Mouse (Mus musculus) layer of hippocampus, postnatal 10 days (tissue): ENCODE data around the gene Hoxd8. TPM values are rescaled to one million over a fixed set of nuclear protein-coding genes. Genes with fewer than 3 reads are reported as not detected.

ENCODE experiments used
- DNase-seq, 2 experiments: peaks; one replicate each; pipeline ENCODE4 v3.0.0; 2021; ENCODE audit warnings: low spot score in 2 of 2
- total RNA-seq, 2 experiments: library from RNA; stranded (reverse); gene quantifications; 2 replicates each; pipeline ENCODE4 v1.2.3; 2021

Gene Hoxd8
- total RNA-seq, 2 experiments from 2014 or later, result 0.23 TPM; not detected in 1

GRCm38 (mm10) chr2:74713239-74714150, 9.1 kb downstream of the Hoxd8 start:
- no peak for DNase-seq

DNA sequence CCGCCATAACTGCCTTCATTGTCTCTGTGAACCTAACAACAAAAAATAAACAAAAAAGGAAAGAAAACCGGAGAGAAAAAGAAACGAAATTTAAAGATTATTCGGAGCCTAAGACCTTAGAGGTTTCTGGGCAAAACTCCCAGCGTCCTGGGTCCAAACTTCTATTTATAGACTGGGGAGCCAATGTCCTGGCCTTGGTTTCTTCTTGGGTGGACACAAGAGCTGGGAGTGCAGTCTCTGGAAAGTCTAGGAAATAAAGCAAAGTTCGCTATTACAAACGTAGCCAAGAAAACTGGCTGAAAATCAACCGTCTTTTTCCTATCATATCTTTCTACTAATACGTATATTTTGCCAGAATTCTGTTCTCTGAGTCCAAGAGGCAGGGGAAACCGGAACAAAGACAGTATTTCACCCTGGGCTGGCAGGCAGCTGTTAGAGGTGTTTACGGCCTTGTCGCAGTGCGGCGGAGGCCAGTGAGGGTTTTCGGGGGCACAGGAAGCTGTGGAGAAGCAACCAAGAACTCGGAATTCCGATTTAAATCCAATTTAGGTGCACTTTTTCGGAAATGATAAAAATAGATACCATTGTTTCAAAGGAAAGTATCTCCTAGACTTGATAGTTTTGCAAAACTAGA, 9.9 kb downstream of the Hoxd8 start:
- no peak for DNase-seq

- no peak for DNase-seq
These were observed 10.5 kb downstream of the Hoxd8 start for GRCm38 (mm10) chr2:74714881-74715280.

DNA sequence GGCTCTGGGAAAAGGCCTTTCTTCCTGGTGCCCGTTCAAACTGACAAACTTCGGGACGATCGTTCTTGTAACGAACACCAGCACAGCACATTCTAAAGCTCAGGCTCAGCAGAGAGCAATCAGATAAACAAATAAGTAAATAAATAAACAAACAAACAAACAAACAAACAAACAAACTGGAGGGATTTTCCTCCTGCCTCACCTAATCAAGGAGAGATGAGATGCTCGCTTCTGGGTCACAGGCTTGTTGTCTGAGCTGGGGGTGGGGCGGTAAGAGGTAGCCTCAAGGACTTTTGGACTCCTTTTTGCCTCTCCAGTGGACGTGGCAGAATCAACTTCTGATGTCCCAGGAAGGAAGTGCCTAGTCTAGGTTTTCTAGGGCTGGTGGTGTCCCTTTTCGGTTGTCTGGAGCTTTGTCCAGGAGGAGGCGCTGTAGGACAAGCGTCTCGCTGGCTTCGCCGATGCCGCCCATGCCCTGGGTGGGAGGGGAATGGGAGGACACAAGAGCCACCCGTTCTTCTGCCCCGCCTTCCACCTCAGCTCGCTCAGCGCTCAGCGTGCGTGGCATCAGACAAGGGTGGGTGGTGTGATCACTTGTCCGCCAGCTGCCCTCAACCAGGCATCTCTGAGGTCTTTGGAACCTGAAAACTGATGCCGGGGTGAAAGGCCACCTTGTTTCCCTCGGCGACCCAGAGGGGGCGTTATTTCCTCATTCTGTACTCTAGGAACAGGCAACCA, 11.3 kb downstream of the Hoxd8 start:
- peak; percentile 87 to 89 for DNase-seq

DNA sequence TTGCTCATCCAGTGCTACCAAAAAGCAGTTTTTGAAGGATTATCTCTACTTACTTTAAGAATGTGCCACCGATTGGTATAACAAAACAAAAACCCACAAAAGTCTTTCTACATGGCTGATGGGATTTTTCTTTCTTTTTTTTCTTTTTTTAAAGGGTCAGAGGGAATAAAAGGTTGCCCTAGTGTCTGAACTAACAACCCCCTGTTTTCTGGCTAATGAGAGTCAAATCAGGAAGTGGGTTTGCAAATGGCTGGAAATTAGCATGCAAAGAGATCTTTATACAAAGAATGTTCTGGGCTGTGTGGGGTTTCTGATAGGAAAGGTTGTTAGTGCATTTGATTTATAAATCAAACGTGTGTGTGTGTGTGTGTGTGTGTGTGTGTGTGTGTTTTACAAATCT, 16.0 kb downstream of the Hoxd8 start:
- DNase-seq, result no peak

DNA sequence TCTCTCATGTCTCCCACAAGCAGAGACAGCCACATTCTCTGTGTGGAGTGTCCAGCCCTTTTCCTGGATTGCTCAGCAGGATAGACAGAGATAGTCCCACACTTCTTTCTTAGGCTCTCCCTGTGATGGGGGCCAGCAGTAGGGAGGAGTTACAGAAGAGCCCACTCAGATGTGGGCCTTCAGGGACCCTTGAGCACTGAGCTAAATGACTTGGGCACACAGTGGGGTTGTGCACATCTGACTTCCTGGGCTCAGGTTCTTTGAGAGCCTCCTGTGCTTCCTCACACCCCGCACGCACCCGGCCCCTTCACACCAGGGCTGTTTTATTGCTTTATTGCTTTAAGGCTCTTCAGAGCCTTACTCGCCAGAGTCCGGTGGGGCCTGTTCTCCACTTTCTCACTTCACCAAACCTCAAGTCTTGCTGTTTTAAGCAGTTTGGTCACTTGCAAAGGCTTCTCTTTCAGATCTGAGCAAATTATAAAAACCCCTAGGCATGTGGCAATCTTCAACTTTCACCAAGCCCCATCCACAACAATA, 16.6 kb downstream of the Hoxd8 start:
- DNase-seq, result no peak

DNA sequence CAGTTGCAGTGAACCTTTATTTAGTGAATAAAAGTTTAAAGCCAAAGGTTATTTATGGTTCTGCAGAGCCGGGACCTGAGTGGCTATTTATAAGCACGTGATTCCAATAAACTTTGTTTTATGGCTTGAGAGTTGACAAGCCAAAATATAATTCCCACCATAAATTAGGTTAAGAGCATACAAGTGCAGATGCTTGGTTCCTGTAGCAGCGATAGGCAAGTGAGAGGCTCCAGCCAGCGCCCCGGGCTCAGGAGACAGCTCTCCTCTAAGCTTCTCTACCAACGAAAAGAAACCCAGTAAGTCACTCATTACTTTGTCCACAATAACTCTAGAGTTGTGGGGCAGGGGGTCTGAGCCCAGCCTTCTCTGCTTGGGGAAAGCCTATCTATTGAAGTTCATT, 17.5 kb downstream of the Hoxd8 start:
- DNase-seq, result no peak

DNA sequence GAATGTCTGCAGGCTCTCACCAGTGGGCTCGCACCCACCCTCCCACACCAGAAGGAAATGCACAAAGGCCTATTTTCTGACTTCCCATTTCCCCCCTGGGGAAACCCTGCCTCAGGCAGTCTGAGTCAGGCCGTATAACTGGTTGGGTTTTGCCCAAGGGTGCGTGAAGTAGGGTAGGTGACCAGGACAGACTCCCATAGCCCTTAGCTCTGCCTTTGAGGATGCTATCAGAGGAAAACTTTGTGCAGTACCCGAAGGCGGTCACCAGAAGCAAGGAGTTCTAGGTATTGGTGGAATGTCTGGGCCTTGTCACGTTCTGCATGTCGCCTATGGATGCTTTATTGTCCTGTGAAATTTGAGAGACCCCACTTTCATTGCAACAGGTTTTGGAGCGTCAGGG, 18.5 kb downstream of the Hoxd8 start:
- no peak for DNase-seq

DNA sequence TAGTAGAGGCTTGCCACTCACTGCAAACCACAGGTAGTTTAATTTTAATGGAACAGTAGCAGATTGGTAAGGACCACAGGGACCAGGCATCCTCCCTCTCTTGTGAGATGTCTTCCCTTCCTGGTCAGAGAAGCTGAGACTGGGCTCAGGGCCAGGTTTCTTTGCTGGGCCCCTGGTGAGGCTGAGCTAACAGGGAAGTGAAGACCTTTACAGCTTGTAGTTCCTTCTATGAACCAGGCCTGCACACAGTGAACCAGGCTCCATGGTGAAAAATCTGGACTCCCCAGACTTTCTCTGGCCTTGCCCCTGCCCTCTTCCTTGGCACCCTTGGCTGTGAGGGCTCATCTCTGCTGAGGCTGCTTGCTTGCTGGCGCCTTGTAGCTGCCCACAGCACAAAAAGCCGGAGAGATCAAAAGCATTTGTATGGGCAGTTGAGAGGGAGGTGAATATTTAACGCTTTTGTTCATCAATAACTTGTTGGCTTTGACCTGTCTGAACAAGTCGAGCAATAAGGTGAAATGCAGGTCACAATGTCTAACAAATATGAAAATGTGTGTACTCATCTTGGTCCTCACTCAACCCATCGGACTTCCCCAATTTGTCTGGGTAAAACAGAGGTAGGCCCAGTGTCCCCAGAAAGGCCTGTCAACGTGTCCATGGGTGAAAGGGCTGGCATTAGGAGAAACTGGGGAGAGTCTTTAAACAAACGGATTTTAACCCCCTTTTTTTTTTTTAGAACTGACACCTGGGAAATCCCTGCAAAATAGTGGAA, 20.0 kb downstream of the Hoxd8 start:
- no peak for DNase-seq

DNA sequence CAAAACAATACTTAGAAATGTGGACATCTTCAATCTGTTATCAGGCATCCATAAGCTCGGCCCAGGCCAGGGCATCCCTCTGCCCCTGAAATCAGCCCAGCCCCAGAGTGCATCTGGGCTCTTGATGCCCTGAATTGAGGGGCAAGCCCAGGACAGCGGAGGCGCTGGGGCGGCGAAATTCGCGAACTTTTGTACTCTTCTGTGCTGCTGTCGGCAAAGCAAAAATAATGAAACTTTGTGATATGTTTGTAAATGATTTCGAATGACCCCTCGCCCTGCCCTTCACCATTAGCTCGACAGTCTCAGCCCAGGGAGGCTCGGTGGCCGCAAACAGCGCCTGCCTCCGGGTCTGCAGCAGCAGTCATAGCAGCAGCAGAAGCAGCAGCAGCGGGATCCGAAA, 20.8 kb downstream of the Hoxd8 start:
- no peak for DNase-seq

DNA sequence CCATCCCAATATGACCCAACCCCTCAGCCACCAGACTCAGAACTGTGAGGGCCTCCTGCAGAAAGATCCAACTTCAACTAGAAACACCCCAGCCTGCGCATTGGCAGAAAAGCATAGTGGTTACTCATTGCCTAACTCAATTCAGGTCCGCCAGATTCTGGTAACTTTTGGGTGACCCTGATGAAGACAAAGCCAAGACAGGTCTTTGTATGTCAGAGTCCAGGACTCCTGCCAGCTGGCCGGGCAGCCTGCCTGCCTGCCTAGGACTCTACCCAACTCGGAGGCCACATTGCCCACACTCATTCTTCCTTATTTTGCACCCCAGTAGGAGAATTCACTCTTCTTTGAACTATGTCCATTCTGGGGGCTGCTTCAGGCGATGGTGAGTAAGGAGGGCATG, 22.1 kb downstream of the Hoxd8 start, which contains the start of gene Gm28230:
Gene Gm28230, plus strand, starts transcription at position 178 of the 400 bp plus-strand sequence.
- no peak for DNase-seq

DNA sequence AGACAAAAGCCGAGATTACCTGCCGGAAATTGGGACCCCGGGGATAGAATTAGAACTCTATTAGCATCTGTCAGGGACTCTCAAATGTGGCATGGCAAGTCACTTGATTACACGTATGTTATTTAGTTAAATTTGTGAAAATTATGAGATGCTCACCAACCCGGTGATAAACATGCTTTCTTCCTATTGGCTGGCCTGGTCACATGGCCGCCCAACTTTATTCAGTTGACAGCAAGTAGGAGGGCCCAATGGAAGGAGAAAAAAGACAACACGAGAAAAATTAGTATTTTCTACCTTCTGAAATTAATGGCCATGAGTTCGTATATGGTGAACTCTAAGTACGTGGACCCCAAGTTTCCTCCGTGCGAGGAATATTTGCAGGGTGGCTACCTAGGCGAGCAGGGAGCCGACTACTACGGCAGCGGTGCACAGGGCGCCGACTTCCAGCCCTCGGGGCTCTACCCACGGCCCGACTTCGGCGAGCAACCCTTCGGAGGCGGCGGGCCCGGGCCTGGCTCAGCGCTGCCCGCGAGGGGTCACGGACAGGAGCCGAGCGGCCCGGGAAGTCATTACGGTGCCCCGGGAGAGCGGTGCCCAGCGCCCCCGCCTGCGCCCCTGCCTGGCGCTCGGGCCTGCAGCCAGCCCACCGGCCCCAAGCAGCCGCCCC, 22.7 kb downstream of the Hoxd8 start:
- DNase-seq, result no peak

DNA sequence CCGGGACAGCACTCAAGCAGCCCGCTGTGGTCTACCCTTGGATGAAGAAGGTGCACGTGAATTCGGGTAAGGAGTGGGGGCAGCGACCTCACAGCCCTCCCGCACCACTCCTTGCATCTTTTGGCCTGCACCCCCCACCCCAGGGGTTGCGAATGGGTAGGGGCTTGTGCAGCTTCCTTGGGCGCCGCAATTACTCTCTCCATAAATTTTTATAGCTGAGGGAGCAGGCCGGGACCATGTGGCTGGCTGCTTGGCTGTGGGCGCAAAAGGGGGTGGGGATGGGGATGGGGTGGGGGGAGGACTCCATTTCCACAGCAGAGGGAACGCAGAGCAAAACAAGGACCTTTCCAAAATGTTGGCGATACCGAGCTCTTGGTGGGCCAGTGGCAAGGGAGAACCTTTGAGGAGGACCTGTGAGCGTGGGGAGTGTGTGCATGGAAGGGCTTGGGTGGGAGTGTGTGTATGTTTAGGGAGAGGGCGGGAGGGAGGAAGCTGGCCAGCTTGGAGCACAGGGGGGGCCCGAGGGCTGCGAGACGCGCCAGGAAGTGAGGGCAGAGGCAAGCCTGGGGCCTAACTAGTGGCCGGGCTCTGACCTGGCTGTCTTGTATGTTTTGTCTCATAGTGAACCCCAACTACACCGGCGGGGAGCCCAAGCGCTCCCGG, 23.4 kb downstream of the Hoxd8 start:
- no peak for DNase-seq

GRCm38 (mm10) chr2:74728303-74728680, 23.9 kb downstream of the Hoxd8 start:
- DNase-seq, result no peak

DNA sequence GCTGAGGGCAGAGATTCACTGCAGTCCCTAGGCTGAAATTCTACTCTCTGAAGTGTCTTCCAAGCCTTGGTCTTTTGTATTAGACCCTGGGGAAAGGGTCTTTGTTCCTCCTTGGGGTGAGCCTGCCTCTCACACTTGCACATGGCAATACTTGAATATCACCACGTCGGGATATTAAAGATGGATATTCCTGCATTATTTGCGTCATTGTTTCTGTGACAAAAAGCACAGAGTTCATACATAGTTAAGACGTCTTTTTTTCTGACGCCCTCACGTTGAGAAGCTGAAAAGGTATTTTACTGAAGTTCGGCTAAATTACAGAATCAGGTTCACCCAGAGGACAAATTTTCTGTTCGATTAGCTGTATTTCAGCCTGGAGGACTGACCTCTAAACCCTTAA, 25.9 kb downstream of the Hoxd8 start:
- DNase-seq, result no peak

GRCm38 (mm10) chr2:74731055-74731454, 26.6 kb downstream of the Hoxd8 start:
- DNase-seq, result no peak

- no peak for DNase-seq
These were observed 27.5 kb downstream of the Hoxd8 start for GRCm38 (mm10) chr2:74731799-74732512.

DNA sequence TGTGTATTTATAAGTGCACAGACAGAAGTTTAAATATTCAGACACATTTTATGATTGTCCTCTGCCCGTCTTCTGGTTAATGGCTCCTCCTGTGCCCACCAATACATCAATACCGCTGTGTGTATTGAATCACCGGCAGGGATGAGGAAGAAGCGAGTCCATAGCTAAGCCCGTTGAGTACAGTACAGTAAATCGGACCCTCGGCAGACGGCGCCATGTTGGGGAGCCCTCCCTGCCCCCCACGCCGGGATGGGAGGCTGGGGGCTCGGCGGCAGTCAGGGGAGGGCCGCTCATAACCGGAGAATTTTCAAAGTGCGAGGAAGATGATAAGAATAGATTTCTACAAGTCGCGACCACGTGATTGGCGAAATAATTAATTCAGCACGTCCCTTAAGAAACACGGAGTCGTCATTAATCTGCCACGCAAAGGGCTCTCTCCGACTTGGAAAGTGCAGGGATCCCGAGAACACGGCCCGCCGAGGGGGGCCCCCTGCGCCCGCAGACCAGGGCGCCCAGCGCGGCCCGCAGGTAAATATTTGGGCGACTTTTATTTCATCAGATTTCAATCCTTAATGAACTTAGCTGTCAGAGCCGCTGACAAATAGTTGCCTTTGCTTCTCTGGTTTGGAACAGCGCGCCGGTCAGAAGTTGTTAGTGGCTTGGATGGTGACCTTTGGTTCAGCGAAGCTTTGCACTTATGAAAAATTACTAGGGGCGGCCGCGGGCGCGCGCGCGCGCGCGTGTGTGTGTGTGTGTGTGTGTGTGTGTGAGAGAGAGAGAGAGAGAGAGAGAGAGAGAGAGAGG, 28.3 kb downstream of the Hoxd8 start:
- no peak for DNase-seq
